Mouse (Mus musculus) megakaryocyte, embryonic 14.5 days (primary cell): ENCODE data around the gene Gm21974.

Experiments
- FLI1 ChIP-seq: IDR thresholded peaks from 2 replicates; pipeline ENCODE4 v1.6.1; 2012; ENCODE audit warnings: low read length, inconsistent platforms, mixed read lengths
- GATA1 ChIP-seq: IDR thresholded peaks from 3 replicates; pipeline ENCODE4 v1.6.1; 2012; ENCODE audit warnings: mixed read lengths, low read length, inconsistent platforms, borderline replicate concordance

- no peak for TF ChIP-seq GATA1
- TF ChIP-seq FLI1 = no peak
These were observed 57.8 kb downstream of the Gm21974 start for GRCm38 (mm10) chr7:127837473-127837872.
